Mouse (Mus musculus): ENCODE measurements around the gene Usp36.

DNA sequence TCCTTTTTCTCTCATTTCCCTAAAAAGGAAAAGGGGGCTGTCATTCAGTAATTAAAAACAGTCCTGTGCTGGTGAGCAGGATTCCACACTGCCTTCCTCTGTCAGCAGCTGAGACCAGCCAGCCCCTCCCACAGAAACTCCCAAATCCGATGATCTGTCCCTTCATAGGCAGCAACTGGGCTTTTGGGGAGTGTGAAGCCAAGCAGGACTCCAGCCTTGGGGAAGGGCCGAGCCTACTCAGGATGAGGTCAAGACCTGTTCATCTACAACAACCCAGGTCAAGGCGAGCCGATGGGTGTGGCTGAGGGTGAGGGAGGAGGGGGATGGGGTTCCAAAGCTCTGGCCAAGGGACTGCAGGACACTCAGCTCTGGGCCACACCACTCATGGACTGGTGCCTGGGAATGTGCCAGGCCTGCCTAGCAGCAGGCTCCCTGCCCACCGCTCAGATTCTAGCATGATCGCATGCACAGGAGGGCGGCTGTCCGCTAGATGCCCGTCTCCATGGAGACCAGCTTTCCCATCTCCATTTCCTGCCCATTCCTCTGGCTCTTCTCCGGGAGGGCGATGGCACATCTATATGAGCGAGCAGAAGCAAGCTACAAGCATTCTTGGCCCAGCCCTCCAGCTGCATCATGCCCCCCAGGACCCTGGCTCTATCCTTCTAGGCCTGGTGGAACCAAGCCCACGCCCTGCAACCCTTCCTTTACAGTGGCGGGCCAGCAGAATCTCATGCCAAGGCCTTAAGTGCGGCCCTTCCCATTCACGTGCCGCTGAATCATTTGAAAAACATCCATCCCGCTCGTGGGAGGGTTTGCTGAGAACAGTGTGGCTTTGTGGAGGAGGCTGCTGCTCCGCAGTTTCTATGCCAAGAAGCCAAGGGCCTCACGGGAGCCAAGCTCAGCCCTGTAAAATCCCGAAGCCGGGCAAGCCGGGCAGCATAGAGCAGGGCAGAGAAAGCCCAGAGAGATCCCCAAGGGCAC is 37.2 kb upstream of the Usp36 start:
- TF ChIP-seq FLI1 (IDR thresholded peaks at IDR 0.05; ENCODE audit: low read length): no peak
- no peak for TF ChIP-seq GATA1 (IDR thresholded peaks at IDR 0.05; ENCODE audit: borderline replicate concordance, low read length)
